Mouse (Mus musculus) large intestine, adult 2 months (tissue): ENCODE measurements at regions not wholly inside any gene's neighbourhood (a gene's known extent, or its start where the extent isn't known, plus 50 kb on each side); places are given as distances from the start of the nearest gene placed in this dataset.

Experiments
- DNase-seq: peaks from one replicate; pipeline ENCODE4 v3.0.0-alpha.2; 2012; ENCODE audit warnings: low read depth, low spot score
- WGBS: fragments of 180-500 bp; shearing (Covaris S2); methylation state at CpG from one replicate; pipeline ENCODE4 v1.1.7; 2018; 5-methylcytosine and 5-hydroxymethylcytosine counted together

GRCm38 (mm10) chr3:115655020-115655419, 59.9 kb downstream of the S1pr1 start:
- DNase-seq = no peak

GRCm38 (mm10) chr3:115652236-115652635, 62.6 kb downstream of the S1pr1 start:
- no peak for DNase-seq
- WGBS = 79% methylated on average over 5 of the region's 5 CpGs

GRCm38 (mm10) chr3:115649338-115650117, 65.3 kb downstream of the S1pr1 start:
- WGBS = 46% methylated on average over 3 of the region's 3 CpGs
- DNase-seq = no peak

GRCm38 (mm10) chr3:115646993-115647392, 67.9 kb downstream of the S1pr1 start:
- no peak for DNase-seq
- 68% methylated on average over 7 of the region's 7 CpGs for WGBS

GRCm38 (mm10) chr3:115644307-115644706, 70.6 kb downstream of the S1pr1 start:
- DNase-seq = no peak
- WGBS = 51% methylated on average over 5 of the region's 5 CpGs

- 4% methylated on average over 11 of the region's 11 CpGs for WGBS
- DNase-seq = no peak
Observed at GRCm38 (mm10) chr3:115642846-115643260, 72.0 kb downstream of the S1pr1 start.

GRCm38 (mm10) chr3:115642001-115642845, 72.6 kb downstream of the S1pr1 start:
- no peak for DNase-seq
- WGBS = 13% methylated on average over 26 of the region's 26 CpGs

- no peak for DNase-seq
- WGBS = 33% methylated on average over 6 of the region's 6 CpGs
Observed at GRCm38 (mm10) chr3:115641411-115641810, 73.5 kb downstream of the S1pr1 start.

- 68% methylated on average over 4 of the region's 4 CpGs for WGBS
- no peak for DNase-seq
Observed at GRCm38 (mm10) chr3:115635487-115635886, 79.4 kb downstream of the S1pr1 start.

- WGBS = 88% methylated on average over 5 of the region's 5 CpGs
- no peak for DNase-seq
Observed at GRCm38 (mm10) chr3:115635081-115635480, 79.8 kb downstream of the S1pr1 start.

GRCm38 (mm10) chr3:115632417-115632743, 82.5 kb downstream of the S1pr1 start:
- no peak for DNase-seq
- 77% methylated on average over 4 of the region's 4 CpGs for WGBS

GRCm38 (mm10) chr3:115631573-115632416, 83.1 kb downstream of the S1pr1 start:
- DNase-seq = no peak
- WGBS = 81% methylated on average over 17 of the region's 17 CpGs

GRCm38 (mm10) chr3:115622920-115623319, 92.0 kb downstream of the S1pr1 start:
- 91% methylated on average over 3 of the region's 3 CpGs for WGBS

GRCm38 (mm10) chr3:115622300-115622699, 92.6 kb downstream of the S1pr1 start:
- WGBS = 75% methylated on average over 2 of the region's 2 CpGs

More at GRCm38 (mm10) chr3:115622920-115623319, 92.0 kb downstream of the S1pr1 start:
- DNase-seq = no peak

GRCm38 (mm10) chr3:115619970-115620369, 94.9 kb downstream of the S1pr1 start:
- DNase-seq = no peak
- 72% methylated on average over 3 of the region's 3 CpGs for WGBS

More at GRCm38 (mm10) chr3:115622300-115622699, 92.6 kb downstream of the S1pr1 start:
- no peak for DNase-seq

GRCm38 (mm10) chr3:115615994-115616598, 98.8 kb downstream of the S1pr1 start:
- WGBS = 32% methylated on average over 7 of the region's 7 CpGs

GRCm38 (mm10) chr3:115612859-115613258, 102.0 kb downstream of the S1pr1 start:
- DNase-seq = no peak
- 77% methylated on average over 6 of the region's 6 CpGs for WGBS

More at GRCm38 (mm10) chr3:115615994-115616598, 98.8 kb downstream of the S1pr1 start:
- no peak for DNase-seq

- no peak for DNase-seq
- 76% methylated on average over 5 of the region's 5 CpGs for WGBS
Observed at GRCm38 (mm10) chr3:115608087-115608486, 106.8 kb downstream of the S1pr1 start.

- WGBS = 50% methylated on average over 5 of the region's 5 CpGs
- DNase-seq = no peak
Observed at GRCm38 (mm10) chr3:115604734-115605279, 110.1 kb downstream of the S1pr1 start.
